Mouse (Mus musculus) large intestine, adult 2 months (tissue): Measurements from ENCODE around the gene Slc25a48. TPM values are rescaled to one million over a fixed set of nuclear protein-coding genes. Genes with fewer than 3 reads are reported as not detected.

Experiments
- DNase-seq: peaks from one replicate; pipeline ENCODE4 v3.0.0-alpha.2; 2012; ENCODE audit warnings: low read depth, low spot score
- WGBS: fragments of 180-500 bp; shearing (Covaris S2); methylation state at CpG from one replicate; pipeline ENCODE4 v1.1.7; 2018; 5-methylcytosine and 5-hydroxymethylcytosine counted together
- polyA plus RNA-seq: library from polyadenylated mRNA; depleted of rRNA; stranded (reverse); fragments of >200 nt; gene quantifications from 2 replicates; pipeline ENCODE4 v1.2.3, GENCODE M21; 2012

Gene Slc25a48
- polyA plus RNA-seq, 1 experiment: 21.9 TPM

- DNase-seq: no peak
- WGBS: 77% methylated on average over 3 of the region's 3 CpGs
These were observed 6.0 kb downstream of the Slc25a48 start for GRCm38 (mm10) chr13:56444112-56444511.

GRCm38 (mm10) chr13:56444996-56445395 is 6.8 kb downstream of the Slc25a48 start:
- no peak for DNase-seq
- WGBS: 90% methylated on average over 6 of the region's 6 CpGs

- no peak for DNase-seq
- WGBS: 39% methylated on average over 10 of the region's 10 CpGs
These were observed 11.3 kb downstream of the Slc25a48 start for GRCm38 (mm10) chr13:56449239-56450030.

- 31% methylated on average over 8 of the region's 8 CpGs for WGBS
- DNase-seq: no peak
These were observed 11.9 kb downstream of the Slc25a48 start for GRCm38 (mm10) chr13:56450035-56450434.

- no peak for DNase-seq
- WGBS: 26% methylated on average over 9 of the region's 9 CpGs
These were observed 19.8 kb downstream of the Slc25a48 start for GRCm38 (mm10) chr13:56458001-56458400.

GRCm38 (mm10) chr13:56461460-56461859 is 23.3 kb downstream of the Slc25a48 start:
- DNase-seq: no peak
- 66% methylated on average over 4 of the region's 4 CpGs for WGBS

- 89% methylated on average over 4 of the region's 4 CpGs for WGBS
- DNase-seq: no peak
These were observed 24.6 kb downstream of the Slc25a48 start for GRCm38 (mm10) chr13:56462791-56463190.

GRCm38 (mm10) chr13:56463261-56463660 is 25.1 kb downstream of the Slc25a48 start:
- no peak for DNase-seq
- 91% methylated on average over 7 of the region's 7 CpGs for WGBS

GRCm38 (mm10) chr13:56463750-56464149 is 25.6 kb downstream of the Slc25a48 start:
- no peak for DNase-seq

GRCm38 (mm10) chr13:56467786-56468185 is 29.6 kb downstream of the Slc25a48 start:
- DNase-seq: no peak
- 96% methylated on average over 7 of the region's 7 CpGs for WGBS

More at GRCm38 (mm10) chr13:56463750-56464149, 25.6 kb downstream of the Slc25a48 start:
- WGBS: 77% methylated on average over 6 of the region's 6 CpGs

- WGBS: 95% methylated on average over 4 of the region's 4 CpGs
- DNase-seq: no peak
These were observed 30.4 kb downstream of the Slc25a48 start for GRCm38 (mm10) chr13:56468536-56468935.

GRCm38 (mm10) chr13:56471211-56471610 is 33.1 kb downstream of the Slc25a48 start:
- no peak for DNase-seq
- 81% methylated on average over 6 of the region's 6 CpGs for WGBS

GRCm38 (mm10) chr13:56471951-56472350 is 33.8 kb downstream of the Slc25a48 start:
- DNase-seq: no peak
- 56% methylated on average over 9 of the region's 9 CpGs for WGBS

- WGBS: 90% methylated on average over 9 of the region's 9 CpGs
- DNase-seq: no peak
These were observed 34.5 kb downstream of the Slc25a48 start for GRCm38 (mm10) chr13:56472661-56473060.

- WGBS: 22% methylated on average over 4 of the region's 4 CpGs
- no peak for DNase-seq
These were observed 37.2 kb downstream of the Slc25a48 start for GRCm38 (mm10) chr13:56475363-56475762.

GRCm38 (mm10) chr13:56476790-56477189 is 38.6 kb downstream of the Slc25a48 start:
- DNase-seq: no peak
- 64% methylated on average over 5 of the region's 5 CpGs for WGBS

GRCm38 (mm10) chr13:56477271-56477670 is 39.1 kb downstream of the Slc25a48 start:
- 39% methylated on average over 6 of the region's 6 CpGs for WGBS
- DNase-seq: no peak

- WGBS: 79% methylated on average over 6 of the region's 6 CpGs
- DNase-seq: no peak
These were observed 39.9 kb downstream of the Slc25a48 start for GRCm38 (mm10) chr13:56478027-56478426.

GRCm38 (mm10) chr13:56482146-56482545 is 44.0 kb downstream of the Slc25a48 start, which contains the start of gene Il9:
TSS of gene Il9 (minus strand) at chr13:56482246.
- 75% methylated on average over 3 of the region's 3 CpGs for WGBS
- DNase-seq: no peak

- 28% methylated on average over 5 of the region's 5 CpGs for WGBS
- DNase-seq: no peak
These were observed 49.9 kb downstream of the Slc25a48 start for GRCm38 (mm10) chr13:56488012-56488411.

GRCm38 (mm10) chr13:56494440-56494839 is 56.3 kb downstream of the Slc25a48 start:
- no peak for DNase-seq
- 60% methylated on average over 3 of the region's 3 CpGs for WGBS
